Mouse (Mus musculus): ENCODE measurements around the gene Fcamr.

Fcamr gene

DNA sequence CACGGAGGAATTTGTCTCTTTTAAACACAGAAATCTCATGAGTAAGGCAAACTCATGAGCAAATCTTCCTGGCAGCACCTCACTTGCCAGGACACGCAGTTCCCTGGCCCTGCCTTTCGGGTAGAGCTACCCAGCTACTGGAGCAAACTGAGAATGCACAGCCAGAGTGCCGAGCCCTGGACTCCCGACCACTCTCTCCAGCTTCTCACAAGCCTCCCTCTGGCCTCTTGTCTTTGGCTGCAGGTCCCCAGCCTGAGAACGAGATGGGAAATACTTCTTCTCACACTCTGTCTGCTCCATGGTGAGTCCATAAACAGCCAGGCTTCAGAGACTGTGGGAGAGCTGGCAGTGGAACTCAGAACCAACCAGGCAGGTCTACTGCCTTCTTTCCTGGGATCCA, 2.3 kb downstream of the Fcamr start:
- DNase-seq (ENCODE audit: low spot score), result no peak

DNA sequence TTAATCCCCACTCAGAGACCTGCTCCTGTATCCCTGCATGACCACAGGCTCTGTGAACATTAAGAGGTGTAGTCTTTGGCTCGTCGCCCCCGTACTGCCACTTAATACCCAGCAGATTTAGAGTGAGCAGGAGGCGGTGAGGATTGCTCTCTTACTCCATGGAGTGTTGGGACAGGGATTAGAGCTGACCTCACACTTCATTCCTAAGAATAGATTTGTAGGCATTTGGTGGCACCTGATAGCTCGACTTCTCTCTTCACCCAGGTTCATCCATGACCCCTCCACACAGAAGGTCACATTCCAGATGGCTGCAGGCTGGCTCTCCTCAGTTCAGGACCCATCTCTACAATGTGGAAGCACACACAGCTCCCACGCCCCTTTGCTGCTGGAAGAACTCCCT, 3.6 kb downstream of the Fcamr start:
- no peak for DNase-seq (ENCODE audit: low spot score)

DNA sequence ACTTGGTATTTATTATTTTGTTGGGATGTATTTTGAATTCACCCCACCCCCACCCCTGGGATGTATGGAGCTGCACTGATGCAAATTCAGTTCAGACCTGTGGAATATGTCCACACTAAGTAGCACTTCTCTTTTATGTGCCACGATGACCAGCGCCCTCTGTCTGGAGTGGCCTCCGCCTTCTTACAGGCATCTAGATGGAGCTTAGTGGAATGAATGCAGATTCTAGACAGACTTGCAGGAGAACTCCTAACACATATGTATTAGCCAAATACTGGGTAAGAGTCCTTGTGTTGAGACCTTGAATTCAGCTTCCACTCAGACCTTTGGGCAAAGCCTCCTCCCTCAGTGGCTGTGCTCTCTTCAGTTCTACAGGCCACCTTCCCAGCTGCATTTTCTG, 10.2 kb downstream of the Fcamr start:
- DNase-seq (ENCODE audit: low spot score), result no peak

DNA sequence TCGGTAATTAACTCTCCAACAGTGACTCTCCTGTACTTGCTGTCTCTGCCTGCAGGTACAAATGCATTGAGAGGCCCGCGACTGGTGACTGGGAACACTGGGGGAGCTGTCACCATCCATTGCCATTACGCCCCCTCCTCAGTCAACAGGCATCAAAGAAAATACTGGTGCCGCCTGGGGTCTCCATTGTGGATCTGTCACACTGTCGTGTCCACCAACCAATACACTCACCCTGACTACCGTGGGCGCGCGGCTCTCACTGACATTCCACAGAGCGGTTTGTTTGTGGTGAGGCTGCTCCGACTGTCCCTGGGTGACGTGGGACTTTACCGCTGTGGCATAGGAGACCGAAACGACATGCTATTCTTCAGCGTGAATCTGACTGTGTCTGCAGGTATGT, 10.6 kb downstream of the Fcamr start:
- DNase-seq (ENCODE audit: low spot score), result no peak

DNA sequence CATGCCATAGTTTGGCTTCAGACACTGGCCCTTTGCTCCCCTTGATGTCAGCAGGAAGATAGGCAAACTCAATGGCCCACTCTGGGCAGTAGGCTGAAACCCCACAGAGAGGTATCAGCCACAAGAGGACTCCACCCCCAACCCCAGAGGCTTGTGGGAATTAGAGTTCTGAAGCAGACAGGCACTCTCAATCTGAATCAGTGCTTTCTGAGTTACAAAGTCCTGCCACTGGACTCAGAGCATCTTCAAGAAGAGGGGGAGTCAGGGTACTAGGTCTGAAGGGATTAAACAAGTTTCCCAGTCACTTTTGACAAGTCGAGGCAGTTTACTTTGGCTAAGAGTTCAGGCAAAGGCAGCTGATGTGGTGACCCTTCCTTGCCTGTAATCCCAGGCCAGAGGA, 19.0 kb downstream of the Fcamr start:
- no peak for DNase-seq (ENCODE audit: low spot score)

DNA sequence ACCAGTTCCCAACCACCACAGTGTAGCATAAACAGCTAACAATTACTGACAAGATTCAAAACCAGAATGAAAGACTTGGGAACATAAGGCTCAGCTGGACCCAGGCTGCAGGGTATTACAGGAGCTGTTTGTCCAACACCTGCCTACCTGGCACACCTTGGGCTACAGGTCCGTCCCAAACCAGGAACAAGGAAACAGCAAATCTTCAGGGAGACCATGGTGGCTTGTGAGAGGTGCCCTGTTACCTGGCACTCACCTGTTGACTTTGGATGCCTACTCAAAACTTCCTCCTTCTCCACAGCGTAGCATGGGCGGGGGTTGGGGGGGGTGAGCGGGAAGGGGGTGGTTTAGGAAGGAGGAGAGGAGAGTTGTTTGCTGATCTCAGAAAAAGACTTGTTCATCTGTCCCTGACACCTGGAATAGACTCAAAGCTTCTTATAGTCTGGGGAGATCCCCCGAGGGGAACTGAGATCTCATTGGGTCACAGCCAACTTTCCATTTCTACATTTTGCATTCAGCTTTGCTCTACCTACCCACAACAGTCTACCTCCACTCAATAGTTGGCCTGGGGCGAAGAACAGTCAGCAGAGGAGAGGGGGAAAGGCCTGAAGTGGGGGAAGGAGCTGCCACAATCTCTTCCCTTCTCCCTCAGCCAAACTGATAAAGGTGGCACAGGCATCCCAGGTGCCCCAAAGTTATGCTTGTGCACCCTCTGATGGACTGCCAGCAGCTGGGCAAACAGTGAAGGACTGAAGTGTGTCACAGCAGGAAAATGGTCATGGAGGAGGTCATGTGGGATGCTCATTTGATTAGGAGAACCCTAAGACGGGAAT, 19.8 kb downstream of the Fcamr start:
- no peak for DNase-seq (ENCODE audit: low spot score)

DNA sequence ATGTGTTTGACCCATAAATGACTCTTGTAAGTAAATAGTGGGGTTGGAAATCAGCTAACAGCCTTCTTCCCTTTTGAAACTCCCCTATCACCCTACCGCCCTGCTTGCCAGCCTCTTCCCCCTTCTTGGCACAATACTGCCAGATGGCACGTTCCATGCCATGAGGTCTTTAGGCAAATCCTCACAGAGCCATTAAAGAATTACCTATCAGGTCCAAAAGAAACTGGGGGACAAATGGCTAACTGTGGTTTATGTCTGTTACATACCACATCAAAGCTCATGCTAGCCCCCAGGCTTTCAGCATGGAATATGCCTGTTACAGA, 20.4 kb downstream of the Fcamr start:
- DNase-seq (ENCODE audit: low spot score), result no peak

DNA sequence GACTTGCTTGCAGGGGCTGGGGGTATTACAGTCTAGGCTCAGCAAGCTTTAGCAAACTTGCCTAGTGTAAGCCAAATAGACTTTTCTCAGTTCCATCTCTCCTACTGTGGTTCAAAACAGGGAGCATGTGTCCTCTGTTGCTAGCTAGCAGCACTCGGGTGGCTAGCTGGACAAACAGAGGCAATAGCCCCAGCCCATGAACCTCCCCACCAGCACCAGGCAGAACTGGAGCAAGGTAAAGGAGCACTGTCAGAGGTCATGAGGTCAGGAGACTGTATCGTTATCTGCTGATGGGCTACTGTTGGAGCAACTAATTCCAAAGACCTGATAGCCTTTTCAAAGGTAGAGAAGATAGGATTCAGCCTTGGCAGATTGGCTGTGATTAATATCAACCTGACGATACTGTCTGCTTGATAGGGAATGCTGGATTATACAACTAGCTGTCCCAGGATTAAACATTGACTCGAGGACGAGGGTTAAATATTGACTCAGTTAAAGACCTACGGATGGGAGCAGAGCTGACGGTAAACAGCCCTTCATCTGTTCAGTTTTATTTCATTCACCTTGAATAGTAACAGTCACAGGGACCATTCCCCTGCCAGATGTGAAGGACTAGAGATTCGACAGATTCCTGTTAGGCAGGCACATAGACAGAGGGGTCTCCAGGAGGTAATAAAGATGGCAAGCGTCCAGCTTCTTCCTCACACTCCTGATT, 21.4 kb downstream of the Fcamr start:
- DNase-seq (ENCODE audit: low spot score), result no peak

DNA sequence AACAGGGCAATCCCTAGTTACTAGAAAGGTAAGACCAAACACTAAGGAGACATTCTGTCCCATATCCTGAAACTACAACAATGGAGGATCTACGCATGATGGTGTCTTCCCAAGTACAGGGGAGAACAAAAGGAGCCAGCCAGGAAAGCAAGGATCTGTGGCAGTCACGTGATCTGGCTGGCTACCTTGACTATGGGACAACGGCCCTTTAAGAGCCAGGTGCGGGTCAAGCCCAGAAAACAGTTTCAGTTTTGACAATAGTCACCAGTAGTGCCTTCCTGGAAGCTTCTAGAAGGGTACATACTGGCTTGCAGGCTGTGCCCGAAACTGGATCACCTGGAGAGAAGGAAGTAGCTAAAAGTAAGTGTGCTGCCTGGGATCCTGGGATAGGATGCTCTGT, 25.7 kb downstream of the Fcamr start, which contains the start of gene Pigr:
Pigr (plus strand) TSS at position 237 of the 400 bp plus-strand sequence.
- no peak for DNase-seq (ENCODE audit: low spot score)

DNA sequence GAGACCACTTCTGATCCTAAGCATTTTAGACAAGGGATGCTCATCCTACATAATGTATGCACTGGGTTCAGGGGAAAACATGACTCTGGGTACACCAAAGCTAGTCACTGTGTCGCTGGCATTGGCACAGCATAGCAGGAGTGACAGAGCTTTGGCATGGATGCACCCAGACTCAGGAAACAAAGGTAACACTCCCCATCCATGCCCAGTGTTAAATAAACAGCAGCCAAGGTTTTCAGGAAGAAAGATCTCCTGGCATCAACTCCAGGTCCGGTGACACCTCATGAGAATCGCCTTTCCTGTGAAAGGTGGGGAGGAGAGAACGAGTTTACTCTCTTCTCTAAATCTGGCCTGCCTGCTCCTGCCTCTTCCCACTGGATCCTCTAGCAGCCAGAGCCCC, 28.0 kb downstream of the Fcamr start:
- DNase-seq (ENCODE audit: low spot score), result no peak

DNA sequence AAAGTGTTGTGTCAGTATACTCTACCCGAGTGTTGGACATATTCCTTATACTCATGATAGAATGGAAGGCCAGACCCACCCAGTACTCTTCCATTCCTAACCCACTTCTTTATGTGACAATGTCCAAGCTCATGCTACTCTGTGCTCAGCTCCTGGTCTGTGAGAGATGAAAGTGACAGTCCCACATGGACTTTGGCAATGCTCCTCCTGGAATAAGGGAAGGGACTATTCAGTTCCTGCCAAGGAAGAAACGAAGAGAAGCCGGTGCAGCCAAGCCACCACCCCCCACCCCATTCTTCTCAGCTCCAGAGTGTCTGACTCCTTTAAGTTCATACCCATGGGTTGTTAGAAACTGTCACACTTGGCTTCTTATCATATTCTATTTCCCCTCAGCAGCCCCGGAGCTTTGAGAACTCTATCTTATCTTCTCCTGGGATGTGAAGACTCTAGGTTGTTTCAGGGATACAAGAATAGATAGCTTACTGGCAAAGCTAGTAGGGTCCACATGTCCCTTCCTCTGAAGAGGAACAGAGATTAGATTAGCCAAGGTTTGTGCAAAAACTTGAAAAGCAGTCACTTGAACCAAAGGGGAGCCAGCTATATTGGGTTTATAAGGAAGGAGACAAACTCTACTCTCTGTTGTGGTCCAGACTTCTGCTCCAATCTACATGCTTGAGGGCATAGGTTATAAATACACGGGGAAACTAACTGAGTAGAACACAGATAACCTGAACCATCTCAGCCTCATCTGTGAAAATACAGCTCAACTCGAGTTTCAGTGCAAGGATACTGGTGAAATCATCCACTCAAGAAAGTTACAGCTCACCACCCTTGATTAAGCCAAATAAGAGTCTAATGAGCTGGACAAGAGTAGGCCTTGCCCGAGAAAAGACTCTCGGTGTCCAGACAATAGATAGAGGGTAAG, 29.5 kb downstream of the Fcamr start:
- DNase-seq (ENCODE audit: low spot score), result no peak

DNA sequence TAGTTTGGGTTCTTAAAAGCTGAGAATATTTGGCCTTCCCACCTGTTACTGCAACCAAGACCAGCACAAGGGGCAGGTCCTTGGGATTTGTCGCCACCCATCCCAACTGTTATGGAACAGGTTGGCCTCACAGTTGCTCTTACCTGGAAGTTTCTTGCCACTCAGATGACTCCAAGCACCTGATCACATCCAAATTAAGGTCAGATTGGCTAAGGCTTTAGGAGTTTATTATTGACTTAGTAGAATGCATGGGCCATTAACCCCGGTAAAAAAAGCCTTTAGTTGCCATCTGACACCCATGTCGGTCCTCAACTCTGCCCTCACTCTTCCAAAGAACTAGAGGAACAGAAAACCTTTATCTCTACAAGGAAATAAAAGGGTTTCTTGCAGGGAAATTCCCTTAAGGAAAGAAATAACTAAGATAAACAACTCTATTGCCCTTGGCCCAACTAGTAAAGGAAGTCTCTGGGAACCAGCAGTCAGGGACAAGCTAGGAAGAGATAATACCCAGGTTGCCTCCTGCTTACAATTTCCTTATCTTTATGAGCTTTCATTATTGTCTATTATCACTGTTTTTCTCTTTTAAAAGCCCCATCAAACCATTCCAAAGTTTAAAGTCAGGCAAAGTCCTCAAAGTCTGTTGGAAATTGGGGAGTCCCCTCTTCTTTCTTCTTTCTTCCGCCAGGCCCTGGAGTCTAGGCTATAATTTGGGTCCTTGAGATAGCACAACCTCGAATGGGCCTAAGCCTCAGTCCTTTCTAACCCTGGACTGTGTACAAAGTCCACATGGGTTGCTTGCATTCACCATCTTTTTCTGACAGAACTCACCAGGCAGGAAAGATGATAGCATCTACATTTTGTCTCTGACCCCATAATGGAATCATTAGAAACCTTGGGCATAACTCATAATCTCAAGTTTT, 31.8 kb downstream of the Fcamr start:
- no peak for DNase-seq (ENCODE audit: low spot score)

DNA sequence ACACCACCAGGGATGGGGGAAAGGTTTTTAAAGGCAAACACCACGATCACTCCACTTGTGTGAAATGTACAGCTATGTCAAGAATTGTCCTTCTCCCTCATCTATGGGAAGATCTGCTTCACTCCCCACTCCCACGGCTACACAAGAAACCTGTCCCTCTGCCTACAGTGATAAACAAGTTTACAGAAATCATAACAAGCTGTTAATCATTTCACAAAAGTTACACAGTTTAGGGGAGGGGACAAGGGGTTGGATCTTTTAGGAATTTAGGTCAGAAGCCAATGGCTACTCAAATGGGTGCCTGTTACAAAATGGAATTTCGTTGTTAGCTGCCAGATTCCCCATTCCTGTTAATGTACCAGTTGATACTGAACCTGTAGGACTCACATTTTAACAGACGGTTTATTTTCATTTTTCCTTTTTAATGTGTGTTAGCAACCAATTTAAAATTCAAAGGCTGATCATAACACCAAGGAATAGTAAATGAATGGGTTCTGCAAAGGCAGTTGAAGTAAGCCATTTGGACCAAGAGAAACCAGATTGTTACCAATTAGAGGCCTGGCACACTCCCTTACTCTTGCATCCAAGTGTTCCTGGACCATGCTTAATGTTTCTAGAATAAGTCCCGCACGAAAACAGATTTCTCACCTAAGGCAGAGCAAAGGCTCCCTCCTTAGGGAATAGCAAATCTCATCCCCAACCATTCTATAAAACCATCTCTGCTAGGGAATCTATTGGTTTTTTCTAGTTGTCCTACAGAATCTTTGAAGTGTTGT, 34.6 kb downstream of the Fcamr start:
- DNase-seq (ENCODE audit: low spot score), result no peak

DNA sequence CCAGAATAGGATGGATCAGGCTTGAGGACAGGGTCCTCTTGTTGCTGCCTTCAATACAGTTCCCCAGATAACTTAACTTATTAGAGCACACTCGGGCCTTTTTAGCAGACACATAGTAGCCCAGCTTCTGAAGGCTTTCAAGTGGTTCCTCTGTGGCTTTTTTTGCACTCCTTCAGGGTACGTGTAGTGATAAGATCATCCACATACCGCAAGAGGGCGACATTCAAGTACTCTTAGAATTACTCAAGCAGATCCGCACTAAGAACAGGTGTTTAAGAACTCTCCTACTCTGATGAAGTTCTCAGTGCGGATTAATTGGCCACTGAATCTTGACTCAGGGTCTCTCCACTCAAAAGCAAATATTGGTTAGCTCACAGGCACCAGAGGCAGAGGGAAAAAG, 37.6 kb downstream of the Fcamr start:
- no peak for DNase-seq (ENCODE audit: low spot score)

DNA sequence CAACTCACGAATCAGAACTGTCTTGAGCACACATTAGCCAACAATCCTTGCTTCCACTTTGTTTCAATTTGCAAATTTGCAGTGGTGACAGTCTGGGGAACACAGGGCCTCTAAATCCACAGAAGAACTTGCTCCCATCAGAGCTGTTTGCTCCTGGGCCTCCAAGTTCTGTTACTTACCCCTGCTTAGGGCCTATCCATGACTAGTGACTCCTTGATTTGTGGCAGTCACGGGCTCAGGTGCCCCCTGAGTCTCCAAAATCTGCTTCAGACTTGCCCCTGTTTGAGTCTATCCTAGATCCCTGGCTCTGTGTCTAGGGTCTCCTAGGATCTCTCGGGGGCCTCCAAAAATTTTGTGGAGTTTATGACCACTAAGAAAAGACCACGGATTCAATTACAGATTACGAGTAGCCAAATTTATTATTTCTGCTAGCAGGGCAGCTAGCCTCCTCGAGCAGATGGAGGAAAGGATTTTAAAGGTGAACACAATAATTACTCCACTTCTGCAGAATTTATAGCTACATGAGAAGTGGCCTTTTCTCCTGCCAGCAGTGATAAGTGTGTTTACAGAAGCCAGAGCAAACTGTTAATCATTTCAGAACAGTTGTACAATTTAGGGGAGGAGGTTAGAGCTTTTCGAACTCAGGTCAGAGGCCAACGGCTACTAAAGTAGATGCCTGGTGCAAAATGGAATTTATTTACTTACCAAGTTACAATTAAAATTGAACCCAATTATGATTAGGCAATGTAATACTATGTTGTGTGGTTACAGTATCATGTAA, 40.1 kb downstream of the Fcamr start:
- DNase-seq (ENCODE audit: low spot score), result no peak

DNA sequence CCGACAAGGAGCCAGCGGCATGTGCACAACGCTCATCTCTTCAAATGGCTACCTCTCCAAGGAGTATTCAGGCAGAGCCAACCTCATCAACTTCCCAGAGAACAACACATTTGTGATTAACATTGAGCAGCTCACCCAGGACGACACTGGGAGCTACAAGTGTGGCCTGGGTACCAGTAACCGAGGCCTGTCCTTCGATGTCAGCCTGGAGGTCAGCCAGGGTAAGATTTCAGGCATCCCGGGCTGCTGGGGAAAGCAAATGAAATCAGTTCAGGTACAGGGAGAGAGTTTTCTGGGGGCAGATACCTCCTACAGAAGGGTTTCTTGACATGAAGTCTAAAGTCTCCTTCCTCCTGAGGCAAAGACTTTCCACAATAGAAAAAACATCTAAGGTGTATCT, 40.9 kb downstream of the Fcamr start:
- no peak for DNase-seq (ENCODE audit: low spot score)

DNA sequence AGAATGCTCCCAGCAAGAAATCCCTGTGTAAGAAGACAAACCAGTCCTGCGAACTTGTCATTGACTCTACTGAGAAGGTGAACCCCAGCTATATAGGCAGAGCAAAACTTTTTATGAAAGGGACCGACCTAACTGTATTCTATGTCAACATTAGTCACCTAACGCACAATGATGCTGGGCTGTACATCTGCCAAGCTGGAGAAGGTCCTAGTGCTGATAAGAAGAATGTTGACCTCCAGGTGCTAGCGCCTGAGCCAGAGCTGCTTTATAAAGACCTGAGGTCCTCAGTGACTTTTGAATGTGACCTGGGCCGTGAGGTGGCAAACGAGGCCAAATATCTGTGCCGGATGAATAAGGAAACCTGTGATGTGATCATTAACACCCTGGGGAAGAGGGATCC, 43.8 kb downstream of the Fcamr start:
- DNase-seq (ENCODE audit: low spot score), result no peak

DNA sequence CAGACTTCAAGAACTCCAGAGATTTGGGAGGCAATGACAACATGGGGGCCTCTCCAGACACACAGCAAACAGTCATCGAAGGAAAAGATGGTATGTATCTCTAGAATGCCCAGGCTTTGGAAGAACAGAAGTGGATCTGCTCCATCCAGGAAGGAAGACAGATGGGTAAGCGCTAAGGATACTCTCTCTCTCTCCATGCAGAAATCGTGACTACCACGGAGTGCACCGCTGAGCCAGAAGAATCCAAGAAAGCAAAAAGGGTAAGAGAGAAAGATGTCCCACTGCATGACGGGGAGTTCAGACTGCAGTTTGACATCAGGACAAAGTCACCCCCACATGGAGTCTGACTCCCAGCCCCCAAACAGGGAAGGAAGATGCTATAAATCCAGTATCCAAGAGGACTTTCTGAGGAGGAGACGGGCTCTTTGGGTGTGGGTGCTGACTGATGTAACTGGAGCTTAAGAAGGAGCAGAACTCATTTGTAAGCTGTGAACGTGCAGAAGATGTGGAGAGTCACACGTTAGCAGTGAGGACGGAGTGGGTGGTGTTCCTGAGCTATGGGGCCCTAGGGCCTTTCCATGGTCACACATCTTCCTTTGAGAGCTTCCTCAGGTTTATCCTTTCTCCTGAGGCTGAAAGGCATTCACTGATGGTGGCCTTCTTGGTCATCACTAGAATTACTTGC, 49.0 kb downstream of the Fcamr start:
- no peak for DNase-seq (ENCODE audit: low spot score)

DNA sequence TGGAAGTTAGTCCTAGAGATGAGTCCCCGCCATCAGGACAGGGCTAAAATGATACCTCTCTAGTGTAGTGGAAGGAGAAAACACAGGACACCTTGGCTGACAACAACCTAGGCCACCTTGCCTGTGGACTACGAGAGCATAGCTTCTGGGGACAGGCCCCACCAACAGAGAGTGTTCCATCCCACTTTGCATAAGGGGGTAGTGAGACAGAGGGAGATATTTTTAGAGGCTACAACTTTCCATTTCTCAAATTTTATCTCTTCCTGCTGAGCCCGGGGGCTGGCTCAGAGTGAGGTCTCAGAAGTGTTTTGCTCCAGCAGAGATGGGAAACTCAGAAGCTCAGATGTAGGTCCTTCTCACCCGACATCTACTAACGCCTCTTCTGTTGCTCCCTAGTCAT, 49.7 kb downstream of the Fcamr start:
- no peak for DNase-seq (ENCODE audit: low spot score)

Measured in left cerebral cortex, adult 11 months (tissue).